Mouse (Mus musculus) adrenal gland, postnatal 36 days (tissue): ENCODE measurements around the gene RPS10-NUDT3. TPM values are rescaled to one million over a fixed set of nuclear protein-coding genes. Genes with fewer than 3 reads are reported as not detected.
A peak's percentile ranks its signal among the peaks of the same experiment; 100 is the strongest.

ENCODE experiments used
- DNase-seq, 2 experiments: peaks; one replicate each; pipeline ENCODE4 v3.0.0; 2021; ENCODE audit warnings: mixed read lengths in 1 of 2
- total RNA-seq, 2 experiments: library from RNA; stranded (reverse); gene quantifications; 2 replicates each; pipeline ENCODE4 v1.2.3; 2021

RPS10-NUDT3 gene
- total RNA-seq, 2 experiments from 2014 or later: not detected

- peak; percentile 79 to 81 for DNase-seq
Measured at GRCm38 (mm10) chr17:27574470-27575115, 60.4 kb downstream of the RPS10-NUDT3 start.

- no peak for DNase-seq
Measured at GRCm38 (mm10) chr17:27573772-27574320, 61.2 kb downstream of the RPS10-NUDT3 start.

DNA sequence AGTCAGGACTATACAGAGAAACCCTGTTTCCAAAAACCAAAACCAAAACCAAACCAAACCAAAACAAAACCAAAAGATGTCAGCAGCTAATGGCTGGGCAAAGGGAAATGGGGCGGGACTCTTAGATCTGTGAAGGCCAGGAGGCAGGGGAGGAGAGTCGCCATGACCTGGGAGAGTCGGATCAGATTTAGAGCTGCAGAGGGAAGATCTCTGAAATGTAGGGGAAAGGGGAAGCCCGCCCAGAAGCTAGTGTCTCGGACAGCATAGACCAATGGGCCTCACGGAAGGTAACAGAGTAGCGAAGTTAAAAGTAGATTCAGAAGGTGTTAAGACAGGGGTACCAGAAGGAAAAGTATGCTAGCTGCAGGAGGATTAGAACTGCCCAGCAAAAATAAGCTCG is 63.7 kb downstream of the RPS10-NUDT3 start:
- peak in 1 of 2 experiments; percentile 30 for DNase-seq

GRCm38 (mm10) chr17:27568228-27568627 is 66.8 kb downstream of the RPS10-NUDT3 start:
- DNase-seq: no peak

DNA sequence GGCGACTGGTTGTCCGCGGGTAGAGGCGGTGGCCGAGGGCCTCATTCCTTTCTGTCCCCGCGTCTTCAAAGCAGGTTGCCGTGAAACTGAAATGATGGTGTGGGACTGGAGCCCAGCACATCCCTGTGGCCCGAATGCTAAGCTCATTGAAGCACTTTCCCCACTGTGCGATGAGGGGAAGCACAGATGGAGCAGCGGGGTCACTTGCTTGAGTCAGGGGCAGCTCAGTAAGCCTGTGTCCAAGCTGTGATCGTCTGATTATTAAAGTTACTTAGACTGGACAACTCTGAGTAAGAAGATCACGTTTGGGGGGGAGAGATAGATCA is 69.1 kb downstream of the RPS10-NUDT3 start:
- DNase-seq: no peak

DNA sequence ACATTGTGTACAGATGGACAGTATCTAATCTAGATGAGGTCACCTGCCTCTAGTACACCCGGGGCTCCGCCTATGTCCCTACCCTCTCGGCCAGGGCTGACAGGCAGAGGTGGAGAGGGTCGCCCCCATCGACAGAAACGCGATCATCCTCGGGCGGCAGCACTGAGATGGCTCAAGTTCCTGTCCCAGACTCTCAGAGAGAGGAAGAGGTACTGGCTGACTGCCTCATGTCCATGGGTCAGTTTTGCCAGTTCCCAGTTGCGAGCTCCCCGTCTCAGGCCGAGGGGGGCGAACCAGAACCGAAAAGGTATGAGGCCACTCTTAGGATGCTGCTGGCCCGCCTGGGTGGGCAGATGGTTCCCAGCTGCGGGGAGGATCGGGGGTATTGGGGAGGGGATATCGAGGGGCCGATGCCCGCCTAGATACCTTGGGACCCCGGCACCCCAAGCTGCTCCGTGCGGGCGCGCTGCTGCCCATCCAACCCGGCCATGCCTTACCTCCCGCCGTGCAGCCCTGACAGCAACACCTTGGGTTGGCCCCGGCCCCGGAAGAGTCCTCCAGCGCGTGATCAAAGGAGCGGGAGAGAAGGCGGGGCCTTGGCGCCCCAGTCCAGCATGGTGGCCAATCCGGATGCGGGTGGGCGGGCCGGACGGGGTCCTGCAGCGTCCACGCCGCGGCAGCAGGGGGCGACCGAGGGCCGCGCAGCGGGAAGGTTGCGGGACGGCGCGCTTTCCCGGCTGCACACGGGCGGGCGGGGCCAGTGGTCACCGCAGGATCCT is 69.7 kb downstream of the RPS10-NUDT3 start, which contains the start of gene AI413582:
Gene AI413582, minus strand, starts transcription at position 594 of the 779 bp plus-strand sequence.
- peak; percentile 96 to 97 for DNase-seq

DNA sequence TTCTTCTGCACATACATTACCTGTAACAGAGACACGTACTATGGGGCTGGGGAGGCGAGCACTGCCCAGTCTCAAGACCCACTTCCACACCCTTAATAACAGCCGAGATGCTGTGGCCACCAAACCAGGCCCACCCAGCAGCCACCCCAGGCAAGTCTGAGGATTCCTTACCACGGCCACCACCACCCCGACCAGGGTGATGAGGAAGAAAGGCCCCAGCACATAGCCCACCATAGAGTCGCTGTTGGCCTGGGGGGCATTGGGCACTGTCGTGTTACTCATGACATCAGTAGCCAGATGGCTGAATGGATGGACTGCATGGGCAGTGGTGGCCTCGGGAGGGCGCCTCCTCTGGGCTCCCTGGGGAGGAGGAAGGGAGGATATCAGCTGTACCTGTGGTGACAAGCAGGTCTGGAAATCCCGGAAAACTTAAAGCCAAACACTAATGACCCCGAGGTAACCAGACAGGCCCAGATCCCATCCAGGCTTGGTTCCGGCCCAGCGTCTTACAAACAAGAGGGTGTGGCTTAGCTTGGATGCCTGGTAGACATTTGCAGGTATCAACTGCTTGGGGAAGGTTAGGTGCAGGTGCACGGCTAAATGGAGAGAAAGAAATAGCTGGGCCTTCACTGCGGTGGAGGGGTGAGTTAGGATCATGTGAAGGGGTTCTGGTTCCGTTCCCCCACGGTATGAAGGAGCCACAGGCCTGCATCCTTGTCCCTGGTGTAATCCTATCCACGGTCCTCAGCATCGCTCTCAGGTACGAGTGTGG is 70.4 kb downstream of the RPS10-NUDT3 start:
- DNase-seq: no peak

DNA sequence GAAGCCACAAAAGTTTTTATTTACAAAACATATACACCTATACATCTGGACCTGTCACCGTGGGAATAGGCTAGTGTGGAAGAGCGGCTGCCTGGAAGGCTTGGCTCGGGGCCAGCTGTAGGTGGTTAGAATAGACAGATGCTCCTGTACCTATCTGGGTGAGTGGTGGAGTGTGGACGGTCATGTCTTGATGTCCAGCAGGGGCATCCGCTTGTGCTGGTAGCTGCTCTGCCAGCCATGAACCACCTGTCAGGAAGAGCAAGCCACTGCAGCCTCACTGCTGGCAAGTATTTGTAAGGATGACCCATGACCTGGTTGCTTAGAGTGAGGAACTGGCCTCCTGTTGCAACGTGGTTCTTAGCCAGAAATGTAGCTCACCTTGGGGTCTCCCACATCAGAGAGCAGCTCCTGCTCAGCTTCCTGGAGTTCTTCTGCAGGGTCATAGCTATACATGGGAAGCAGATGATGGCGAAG is 71.2 kb downstream of the RPS10-NUDT3 start:
- DNase-seq: no peak

GRCm38 (mm10) chr17:27561809-27562526 is 73.1 kb downstream of the RPS10-NUDT3 start:
- DNase-seq: peak; percentile 86 to 89

DNA sequence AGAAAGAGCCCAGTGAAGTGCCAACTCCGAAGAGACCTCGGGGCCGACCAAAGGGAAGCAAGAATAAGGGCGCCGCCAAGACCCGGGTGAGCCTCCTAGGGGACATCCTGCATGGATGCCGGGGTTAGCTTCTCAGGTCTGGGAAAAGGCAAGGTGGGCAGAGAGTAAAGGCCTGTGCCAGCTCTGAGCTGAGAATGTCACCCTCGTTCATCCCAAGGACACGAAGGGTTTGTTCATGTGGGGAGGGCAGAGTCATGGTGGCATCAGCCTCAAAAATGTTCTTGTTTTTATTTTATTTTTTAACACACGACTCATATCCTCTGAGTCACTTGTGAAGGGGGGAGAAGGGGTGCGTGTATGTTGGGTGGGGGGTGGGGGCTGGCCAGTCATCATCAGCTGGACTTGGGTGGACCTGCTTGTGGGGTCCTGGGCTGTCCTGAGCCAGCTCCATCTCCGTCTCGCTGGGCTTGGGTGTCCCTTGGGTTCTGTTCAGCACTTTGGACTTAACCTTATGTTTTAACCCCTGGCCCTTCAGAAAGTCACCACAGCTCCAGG is 74.0 kb downstream of the RPS10-NUDT3 start:
- no peak for DNase-seq

GRCm38 (mm10) chr17:27559596-27559995 is 75.4 kb downstream of the RPS10-NUDT3 start:
- DNase-seq: no peak

DNA sequence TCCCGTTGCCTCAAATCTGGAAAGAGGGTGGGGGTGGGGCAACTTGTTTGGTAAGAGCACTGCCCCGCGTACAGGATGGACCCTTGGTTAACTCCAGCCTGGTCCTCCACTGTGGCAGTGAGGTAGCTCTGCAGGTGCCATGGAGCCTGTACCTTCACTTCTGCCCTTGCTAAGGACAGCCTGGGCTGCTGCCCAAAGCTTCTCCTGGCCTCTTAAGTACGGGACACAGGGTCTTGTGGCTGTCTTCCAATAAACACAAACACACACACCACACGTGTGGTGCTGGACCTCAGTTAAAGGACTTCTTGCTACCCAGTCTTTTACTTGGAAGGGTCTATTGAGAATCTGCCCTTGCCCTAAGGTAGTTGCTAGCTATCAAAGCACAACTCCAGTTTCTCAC is 76.2 kb downstream of the RPS10-NUDT3 start:
- DNase-seq: no peak

DNA sequence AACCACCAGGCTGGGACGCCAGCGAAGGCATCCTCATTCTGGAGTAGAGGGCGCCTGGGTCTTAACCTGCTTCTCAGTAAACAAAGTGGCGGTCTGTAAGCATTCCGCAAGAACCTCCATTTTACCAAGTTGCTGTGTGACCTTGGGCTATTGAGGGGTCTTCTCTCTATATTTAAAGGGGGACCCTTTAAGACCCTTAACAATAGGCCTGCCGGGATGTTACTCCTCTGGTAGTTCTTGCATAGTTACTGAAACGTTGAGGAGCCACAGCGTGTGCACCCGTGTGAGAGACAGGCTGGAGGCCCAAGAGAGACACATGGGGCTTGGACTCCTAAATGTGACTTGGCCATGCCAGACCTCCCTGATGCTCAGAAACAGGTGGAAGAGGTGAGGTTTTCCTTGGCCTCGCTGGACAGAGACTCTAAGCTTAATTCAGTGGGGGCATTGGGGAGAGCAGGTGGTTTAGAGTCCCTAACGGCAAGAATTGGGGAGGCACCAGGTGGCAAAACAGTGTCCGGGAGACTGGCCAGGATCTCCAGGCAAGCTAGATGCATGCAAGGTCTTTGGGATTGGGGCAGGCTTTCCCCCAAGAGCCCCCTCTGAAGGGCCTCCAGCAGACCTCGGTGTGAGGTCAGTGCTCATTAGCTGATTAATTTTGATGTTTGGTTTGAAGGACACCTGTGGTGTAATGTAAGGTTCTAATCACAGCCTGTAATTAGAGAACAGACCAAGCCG is 76.9 kb downstream of the RPS10-NUDT3 start:
- no peak for DNase-seq

GRCm38 (mm10) chr17:27557181-27557926 is 77.7 kb downstream of the RPS10-NUDT3 start:
- DNase-seq: peak; percentile 25 to 68

GRCm38 (mm10) chr17:27556315-27557011 is 78.6 kb downstream of the RPS10-NUDT3 start, which contains the start of gene Hmga1:
Hmga1 (plus strand) TSS chr17:27556497.
- DNase-seq: peak; percentile 89 to 95

DNA sequence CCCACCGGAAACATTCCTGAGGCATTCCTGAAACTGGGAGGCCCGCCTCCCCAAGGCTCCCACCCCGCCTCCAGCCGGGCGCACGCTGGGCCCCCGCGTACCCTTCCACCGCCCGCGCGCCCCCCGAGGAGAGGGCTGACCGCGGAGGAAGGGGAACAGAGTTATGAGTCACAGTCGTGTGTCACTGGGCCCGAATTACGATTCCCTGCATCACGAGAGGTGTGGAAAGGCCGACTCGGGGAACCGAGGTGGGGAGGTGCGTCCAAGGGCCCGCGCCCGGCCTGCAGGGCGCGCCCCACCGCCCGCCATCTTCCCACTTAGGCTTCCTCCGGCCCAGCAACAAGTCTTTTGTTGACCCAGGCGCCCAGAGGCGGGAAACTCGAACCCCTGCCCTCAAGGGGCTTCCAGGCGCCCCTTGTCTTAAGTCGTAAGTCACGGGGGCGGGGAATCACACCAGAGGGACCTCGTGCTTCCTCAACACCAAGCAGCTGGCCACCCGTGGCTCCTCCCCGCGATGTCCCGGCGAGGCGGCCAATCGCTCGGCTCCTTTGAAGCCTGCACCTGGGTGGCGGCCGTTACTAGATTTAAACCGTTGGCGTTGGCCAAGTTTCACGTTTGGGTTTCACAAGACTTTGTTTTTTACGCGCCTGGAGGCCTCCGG is 79.4 kb downstream of the RPS10-NUDT3 start:
- DNase-seq: peak; percentile 70 to 80

DNA sequence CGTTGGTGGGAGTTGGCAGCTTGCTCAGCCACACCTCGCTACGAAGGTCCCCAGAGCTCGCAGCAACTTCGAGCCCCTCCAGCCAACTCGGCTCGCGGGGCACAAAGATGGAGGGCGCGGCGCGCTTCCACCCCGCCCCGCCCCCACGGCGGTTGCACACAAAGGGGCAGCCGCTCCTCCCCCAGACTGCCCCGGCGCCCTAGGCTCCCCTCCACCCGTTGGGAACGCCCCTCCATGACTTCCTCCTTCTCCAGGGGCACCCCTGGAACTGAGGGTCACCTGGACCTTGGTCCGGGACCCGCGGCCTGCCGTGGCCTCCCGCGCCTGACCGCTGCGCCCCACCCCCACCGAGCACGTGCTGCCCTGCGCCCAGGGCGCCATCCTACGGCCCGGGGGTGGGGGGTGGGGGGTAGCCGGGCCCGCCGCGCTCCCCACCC is 79.9 kb downstream of the RPS10-NUDT3 start:
- DNase-seq: peak; percentile 26 to 61
